Mouse (Mus musculus) ovary, postnatal 36 days (tissue): ENCODE measurements at regions not wholly inside any gene's neighbourhood (a gene's known extent, or its start where the extent isn't known, plus 50 kb on each side); places are given as distances from the start of the nearest gene placed in this dataset.
A peak's percentile ranks its signal among the peaks of the same experiment; 100 is the strongest.

Source experiments
- DNase-seq: peaks from one replicate; pipeline ENCODE4 v3.0.0; 2022; ENCODE audit warnings: low spot score, mixed read lengths

DNA sequence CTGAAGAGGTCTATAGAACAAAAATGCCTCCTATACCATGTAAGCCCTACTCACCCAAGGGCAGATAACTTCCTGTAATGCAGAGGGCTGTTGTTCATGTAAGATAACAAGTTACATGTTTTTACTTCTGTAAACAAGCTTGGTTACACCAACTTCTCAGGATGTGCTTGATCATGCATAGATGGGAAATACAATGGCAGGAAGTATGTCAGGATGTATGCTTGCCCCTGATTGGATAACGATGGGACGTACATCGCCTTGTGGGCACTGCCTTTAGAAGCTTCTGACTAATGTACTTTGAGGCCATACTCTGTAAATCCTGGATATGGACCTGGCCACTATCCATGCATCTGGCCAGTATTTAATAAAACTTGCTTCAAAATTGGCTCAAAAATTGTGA lies 69.2 kb upstream of the Pde3b start:
- no peak for DNase-seq

DNA sequence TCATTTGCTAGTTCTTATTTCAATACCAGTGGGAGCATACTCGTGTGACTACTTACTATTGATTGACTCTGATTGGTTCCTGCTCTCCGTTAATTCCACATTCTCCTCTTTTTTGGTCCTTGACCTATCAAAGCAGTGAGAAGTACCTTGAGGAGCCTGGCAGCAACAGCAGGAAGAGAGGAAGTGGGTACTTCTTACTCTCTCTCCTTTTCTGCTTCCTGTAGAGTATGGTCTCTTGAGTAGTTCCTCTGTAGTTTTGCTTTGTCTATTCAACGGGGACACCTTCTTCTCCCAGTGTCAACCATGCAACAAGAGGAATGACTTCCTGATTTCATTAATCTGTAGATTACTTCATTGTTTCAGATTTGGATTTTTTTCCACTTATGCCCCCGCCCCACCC lies 68.1 kb upstream of the Pde3b start:
- no peak for DNase-seq

DNA sequence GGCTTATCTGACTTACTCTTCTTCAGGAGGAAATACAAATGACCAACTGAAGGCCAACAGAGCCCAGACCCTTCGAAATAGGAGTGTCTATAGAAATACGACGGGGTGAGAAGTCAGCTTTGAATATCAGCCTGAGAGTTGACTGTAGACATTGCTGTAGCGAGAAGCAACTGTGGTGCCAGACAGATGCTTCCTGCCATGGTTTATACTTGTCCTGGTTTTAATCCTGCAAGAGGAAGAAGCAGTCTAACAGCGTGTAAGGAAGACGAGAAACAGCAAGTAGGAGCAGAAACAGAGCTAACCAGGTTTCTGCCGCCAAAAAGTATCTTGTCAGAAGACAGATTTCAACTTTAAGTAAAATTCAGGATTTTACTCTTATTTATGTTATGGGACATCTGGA lies 64.1 kb upstream of the Pde3b start:
- DNase-seq: no peak

DNA sequence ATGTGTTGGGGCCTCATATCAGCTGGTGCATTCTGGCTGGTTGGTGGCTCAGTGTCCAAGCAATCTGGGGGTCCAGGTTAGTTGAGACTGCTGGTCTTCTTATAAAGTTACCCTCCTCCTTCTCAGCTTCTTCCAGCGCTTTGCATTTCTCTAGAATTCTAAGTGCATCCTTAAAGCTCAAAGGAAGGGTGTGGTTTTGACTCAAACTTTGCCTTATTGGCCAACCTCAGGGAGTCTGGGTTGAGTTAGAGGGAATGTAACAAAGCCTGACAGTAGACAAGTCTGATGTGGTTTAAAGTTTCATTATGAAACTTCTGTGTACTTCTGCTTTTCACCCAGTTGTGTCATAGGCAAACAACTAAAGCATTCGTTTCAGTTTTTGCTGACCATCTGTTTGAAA lies 58.7 kb upstream of the Pde3b start:
- DNase-seq: no peak

DNA sequence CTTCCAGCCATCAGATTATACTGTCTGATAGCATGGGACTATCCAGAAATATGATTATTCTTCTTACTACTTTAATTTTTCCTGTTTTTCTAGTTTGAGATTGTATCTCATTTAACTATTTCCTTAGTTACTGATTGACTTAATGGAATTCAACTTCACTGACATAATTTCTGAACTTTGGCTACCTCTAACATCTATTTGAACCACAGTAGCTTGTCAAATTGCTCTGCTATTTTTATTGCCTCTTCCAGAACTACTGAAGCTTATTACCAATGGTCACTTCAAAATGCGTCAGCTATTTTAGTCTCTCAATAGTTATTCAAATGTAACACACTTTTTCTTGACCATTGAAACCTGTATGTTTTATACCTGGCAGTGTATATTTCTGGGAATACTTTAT lies 52.9 kb upstream of the Pde3b start:
- no peak for DNase-seq

DNA sequence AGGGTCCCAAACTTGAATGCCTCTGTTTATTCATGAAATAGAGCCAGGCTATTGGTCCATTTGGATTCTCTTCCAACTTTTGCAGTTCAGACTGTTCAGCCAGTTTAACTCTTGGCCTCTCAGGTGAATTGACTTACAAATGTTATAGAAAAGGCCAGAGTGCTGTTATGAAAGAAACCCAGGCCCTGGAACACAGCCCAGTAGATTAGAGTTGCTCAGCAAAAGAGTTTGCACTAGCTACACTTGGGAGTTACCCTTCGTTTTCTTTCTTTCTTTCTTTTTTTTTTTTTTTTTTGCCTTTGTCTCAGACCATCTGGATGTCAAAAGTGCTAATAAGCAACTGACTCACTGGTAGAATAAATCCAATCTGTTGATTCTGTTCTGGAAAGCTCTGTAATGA lies 51.0 kb upstream of the Pde3b start:
- DNase-seq: peak; percentile 5
